Mouse (Mus musculus) limb, embryonic 14.5 days (tissue): Measurements from ENCODE around the gene Gm20521. TPM values are rescaled to one million over a fixed set of nuclear protein-coding genes. Genes with fewer than 3 reads are reported as not detected.

Source experiments
- ATAC-seq: fragments of 200-750 bp; cut with Nextera tagmentation; 2 replicates; pipeline ENCODE4 v1.8.0; 2017; ENCODE audit warnings: low read depth, moderate number of reproducible peaks, moderate TSS enrichment; ENCODE audit not compliant: low FRiP score
- DNase-seq: peaks from one replicate; pipeline ENCODE4 v3.0.0-alpha.2; 2015; ENCODE audit warnings: low spot score
- H3K27ac ChIP-seq: fragments of 300-500 bp; sonication (generic); replicated peaks from 2 replicates; pipeline ENCODE4 v1.5.1; 2014; ENCODE audit warnings: low read depth, mild to moderate bottlenecking, low read length, moderate library complexity, mixed read lengths
- H3K27me3 ChIP-seq: fragments of 300-500 bp; sonication (generic); 2 replicates; pipeline ENCODE4 v1.6.1; 2014; ENCODE audit warnings: low read length, mixed read lengths; ENCODE audit not compliant: control insufficient read depth, insufficient read depth
- H3K36me3 ChIP-seq: fragments of 300-500 bp; sonication (generic); 2 replicates; pipeline ENCODE4 v1.6.1; 2014; ENCODE audit warnings: mild to moderate bottlenecking, low read length, moderate library complexity, mixed read lengths; ENCODE audit not compliant: control insufficient read depth, insufficient read depth
- H3K4me1 ChIP-seq: fragments of 300-500 bp; sonication (generic); 2 replicates; pipeline ENCODE4 v1.6.1; 2014; ENCODE audit warnings: antibody characterized with exemption, low read length, mixed read lengths; ENCODE audit not compliant: control insufficient read depth, insufficient read depth
- H3K4me2 ChIP-seq: fragments of 300-500 bp; sonication (generic); replicated peaks from 2 replicates; pipeline ENCODE4 v1.6.1; 2014; ENCODE audit warnings: low read depth, mild to moderate bottlenecking, low read length, moderate library complexity; ENCODE audit not compliant: severe bottlenecking
- H3K4me3 ChIP-seq: fragments of 300-500 bp; sonication (generic); replicated peaks from 2 replicates; pipeline ENCODE4 v1.5.1; 2014; ENCODE audit warnings: low read length
- H3K9ac ChIP-seq: fragments of 300-500 bp; sonication (generic); 2 replicates; pipeline ENCODE4 v1.6.1; 2014; ENCODE audit warnings: mild to moderate bottlenecking, low read depth, low read length, moderate library complexity; ENCODE audit not compliant: severe bottlenecking
- H3K9me3 ChIP-seq: fragments of 300-500 bp; sonication (generic); 2 replicates; pipeline ENCODE4 v1.6.1; 2016; ENCODE audit warnings: low read length; ENCODE audit not compliant: control insufficient read depth
- POLR2A ChIP-seq: fragments of 200-500 bp; IDR thresholded peaks from 2 replicates; pipeline ENCODE4 v1.8.0; 2012; ENCODE audit warnings: inconsistent platforms, mild to moderate bottlenecking, moderate library complexity, borderline replicate concordance; ENCODE audit not compliant: insufficient read depth, insufficient read length; ENCODE audit errors: extremely low read depth
- WGBS: fragments of 180-500 bp; shearing (Covaris S2); extraction: QIAGEN DNeasy Blood & Tissue Kit; methylation state at CpG from one replicate; pipeline ENCODE4 v1.1.7; 2014; 5-methylcytosine and 5-hydroxymethylcytosine counted together
- polyA plus RNA-seq, 2 experiments: library from polyadenylated mRNA; depleted of rRNA in 1 of 2; stranded (reverse) in 1 of 2; unstranded in 1 of 2; fragments of >200 nt; fragmentation: Nextera tagmentation in 1 of 2; extraction: Ambion mirVana in 1 of 2; gene quantifications; 2 replicates each; pipeline versions ENCODE4 v1.2.1 to v1.2.3; 2012 to 2014

Gene Gm20521
- polyA plus RNA-seq, 2 experiments: 0.16 TPM; not detected in 1

GRCm38 (mm10) chr14:54860511-54860910, 22.7 kb upstream of the Gm20521 start:
- no peak overlapping the region for H3K27ac ChIP-seq
- H3K9me3 ChIP-seq: no peaks in the 10 kb centered on the region
- no peak overlapping the region for H3K4me2 ChIP-seq
- no peak overlapping the region for H3K4me3 ChIP-seq
- H3K27me3 ChIP-seq: no peaks in the 10 kb centered on the region
- DNase-seq (no peak), ATAC-seq (no peak)
- H3K4me1 ChIP-seq: no peaks in the 10 kb centered on the region; the same call in 1 of the 2 replicates
- peaks cover 24% of the 10 kb centered on the region for H3K36me3 ChIP-seq
- 37% methylated on average over 2 of the region's 2 CpGs for WGBS
- no peak overlapping the region for H3K9ac ChIP-seq
- no peak for TF ChIP-seq POLR2A

GRCm38 (mm10) chr14:54863501-54864312, 19.5 kb upstream of the Gm20521 start:
- TF ChIP-seq POLR2A: peak; percentile 71; the same call in 1 of the 2 replicates
- H3K36me3 ChIP-seq: no peaks in the 10 kb centered on the region
- peak overlapping the region; percentile 65 for H3K27ac ChIP-seq
- DNase-seq (peak; percentile 93), ATAC-seq (peak; percentile 100)
- peak overlapping the region; percentile 77 for H3K4me3 ChIP-seq
- H3K4me2 ChIP-seq: peak overlapping the region; percentile 61
- peak overlapping the region; percentile 77 for H3K9ac ChIP-seq
- H3K9me3 ChIP-seq: no peaks in the 10 kb centered on the region
- H3K4me1 ChIP-seq: no peaks in the 10 kb centered on the region; the same call in 1 of the 2 replicates
- no peaks in the 10 kb centered on the region for H3K27me3 ChIP-seq
- under 1% methylated on average over 40 of the region's 56 CpGs for WGBS

GRCm38 (mm10) chr14:54864313-54865036, 18.8 kb upstream of the Gm20521 start:
- Histone ChIP-seq H3K36me3 (no peaks in the 10 kb centered on the region), H3K27me3 (no peaks in the 10 kb centered on the region), H3K4me2 (peak overlapping the region; percentile 61), H3K4me3 (peak overlapping the region; percentile 77), H3K9ac (peak overlapping the region; percentile 77), H3K9me3 (no peaks in the 10 kb centered on the region), H3K4me1 (no peaks in the 10 kb centered on the region; the same call in 1 of the 2 replicates), H3K27ac (0 out of 2 replicates have a peak overlapping the region, but pooled peaks have one; percentile 22)
- ATAC-seq: peak; percentile 19; the same call in 1 of the 2 replicates
- no peak for DNase-seq
- 14% methylated on average over 21 of the region's 21 CpGs for WGBS
- TF ChIP-seq POLR2A: no peak

GRCm38 (mm10) chr14:54865626-54866025, 17.6 kb upstream of the Gm20521 start:
- Histone ChIP-seq H3K9ac (no peak overlapping the region), H3K9me3 (no peaks in the 10 kb centered on the region), H3K4me2 (no peak overlapping the region), H3K27me3 (no peaks in the 10 kb centered on the region), H3K36me3 (no peaks in the 10 kb centered on the region), H3K4me1 (no peaks in the 10 kb centered on the region; the same call in 1 of the 2 replicates), H3K4me3 (no peak overlapping the region), H3K27ac (no peak overlapping the region)
- 69% methylated on average over 5 of the region's 5 CpGs for WGBS
- TF ChIP-seq POLR2A: no peak
- no peak for DNase-seq
- no peak for ATAC-seq

- no peaks in the 10 kb centered on the region for H3K27me3 ChIP-seq
- DNase-seq: no peak
- no peak overlapping the region for H3K4me3 ChIP-seq
- no peak for ATAC-seq
- H3K9me3 ChIP-seq: no peaks in the 10 kb centered on the region
- TF ChIP-seq POLR2A: no peak
- WGBS: 49% methylated on average over 3 of the region's 3 CpGs
- H3K36me3 ChIP-seq: no peaks in the 10 kb centered on the region
- no peak overlapping the region for H3K4me2 ChIP-seq
- no peak overlapping the region for H3K9ac ChIP-seq
- H3K27ac ChIP-seq: no peak overlapping the region
- H3K4me1 ChIP-seq: no peaks in the 10 kb centered on the region; the same call in 1 of the 2 replicates
Observed at GRCm38 (mm10) chr14:54866268-54866667, 17.0 kb upstream of the Gm20521 start.
